Mouse (Mus musculus): ENCODE results near the gene Tecpr2. TPM values are rescaled to one million over a fixed set of nuclear protein-coding genes. Genes with fewer than 3 reads are reported as not detected.

Tecpr2 gene
- polyA plus RNA-seq, 1 experiment from 2014 or later: 2.3 TPM

GRCm38 (mm10) chr12:111008500-111009490 lies 119.7 kb downstream of the Tecpr2 start:
- no peak; the same call in 1 of the 2 replicates for ATAC-seq (ENCODE audit: insufficient number of reproducible peaks, insufficient read depth, low FRiP score, low read depth)
- Histone ChIP-seq H3K27me3 (ENCODE audit: control insufficient read depth, insufficient read depth, low read length) (no peaks in the 10 kb centered on the region), H3K27ac (replicated peaks in 1 of 2; ENCODE audit: control insufficient read depth in 1 of 2, insufficient read depth in 1 of 2, low read depth in 2 of 2, low read length in 2 of 2) (peak overlapping the region; percentile 25 to 69), H3K4me1 (ENCODE audit: control insufficient read depth in 2 of 2, insufficient read depth in 2 of 2, low read length in 2 of 2) (peaks cover 41 to 54% of the 10 kb centered on the region in 2 experiments), H3K4me3 (ENCODE audit: control insufficient read depth in 1 of 2, insufficient read depth in 1 of 2, low read depth in 1 of 2, low read length in 2 of 2) (no peak overlapping the region), H3K9ac (ENCODE audit: low read length) (peak overlapping the region; percentile 30; the same call in 1 of the 2 replicates), H3K36me3 (ENCODE audit: control insufficient read depth, insufficient read depth, low read length) (no peaks in the 10 kb centered on the region), H3K9me3 (ENCODE audit: control insufficient read depth, low read length) (0 out of 2 replicates have a peak, but pooled peaks cover 5% of the 10 kb centered on the region), H3K4me2 (ENCODE audit: low read length) (peak overlapping the region; percentile 9; the same call in 1 of the 2 replicates)
- WGBS: 27% methylated on average over 11 of the region's 11 CpGs

GRCm38 (mm10) chr12:111009615-111010257 lies 120.7 kb downstream of the Tecpr2 start:
- H3K9ac ChIP-seq (ENCODE audit: low read length): no peak overlapping the region
- peaks cover 41 to 54% of the 10 kb centered on the region in 2 experiments for H3K4me1 ChIP-seq (ENCODE audit: control insufficient read depth in 2 of 2, insufficient read depth in 2 of 2, low read length in 2 of 2)
- 14% methylated on average over 6 of the region's 6 CpGs for WGBS
- 0 out of 2 replicates have a peak, but pooled peaks cover 5% of the 10 kb centered on the region for H3K9me3 ChIP-seq (ENCODE audit: control insufficient read depth, low read length)
- no peak overlapping the region for H3K4me3 ChIP-seq (ENCODE audit: control insufficient read depth in 1 of 2, insufficient read depth in 1 of 2, low read depth in 1 of 2, low read length in 2 of 2)
- no peak overlapping the region for H3K4me2 ChIP-seq (ENCODE audit: low read length)
- H3K27me3 ChIP-seq (ENCODE audit: control insufficient read depth, insufficient read depth, low read length): no peaks in the 10 kb centered on the region
- peak overlapping the region; percentile 25 to 69 for H3K27ac ChIP-seq (replicated peaks in 1 of 2; ENCODE audit: control insufficient read depth in 1 of 2, insufficient read depth in 1 of 2, low read depth in 2 of 2, low read length in 2 of 2)
- H3K36me3 ChIP-seq (ENCODE audit: control insufficient read depth, insufficient read depth, low read length): no peaks in the 10 kb centered on the region
- ATAC-seq (ENCODE audit: insufficient number of reproducible peaks, insufficient read depth, low FRiP score, low read depth): no peak

DNA sequence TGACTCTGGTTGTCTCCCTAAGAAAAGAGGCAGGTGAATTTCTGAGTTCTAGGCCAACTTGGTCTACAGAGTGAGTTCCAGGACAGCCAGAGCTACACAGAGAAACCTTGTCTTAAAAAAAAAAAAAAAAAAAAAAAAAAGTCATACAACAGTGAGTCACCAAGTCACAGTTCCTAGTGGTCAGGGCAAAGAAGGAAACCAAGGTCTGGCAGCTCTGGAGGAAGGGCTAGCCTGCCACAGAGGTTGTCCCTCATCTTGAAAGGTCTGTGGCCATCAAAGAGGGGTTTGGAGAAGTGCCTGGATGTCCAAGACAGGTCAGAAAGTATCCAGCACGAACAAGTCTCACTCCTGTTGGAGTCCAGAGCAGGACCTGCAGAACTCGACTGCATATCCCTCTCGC lies 127.7 kb downstream of the Tecpr2 start:
- Histone ChIP-seq H3K4me1 (ENCODE audit: control insufficient read depth in 2 of 2, insufficient read depth in 2 of 2, low read length in 2 of 2) (peaks cover 2 to 8% of the 10 kb centered on the region in 2 experiments; a peak in 1 of 4 replicates), H3K27ac (replicated peaks in 1 of 2; ENCODE audit: control insufficient read depth in 1 of 2, insufficient read depth in 1 of 2, low read depth in 2 of 2, low read length in 2 of 2) (no peak overlapping the region), H3K36me3 (ENCODE audit: control insufficient read depth, insufficient read depth, low read length) (no peaks in the 10 kb centered on the region), H3K9ac (ENCODE audit: low read length) (no peak overlapping the region), H3K4me3 (ENCODE audit: control insufficient read depth in 1 of 2, insufficient read depth in 1 of 2, low read depth in 1 of 2, low read length in 2 of 2) (no peak overlapping the region), H3K27me3 (ENCODE audit: control insufficient read depth, insufficient read depth, low read length) (no peaks in the 10 kb centered on the region), H3K9me3 (ENCODE audit: control insufficient read depth, low read length) (0 out of 2 replicates have a peak, but pooled peaks cover 5% of the 10 kb centered on the region), H3K4me2 (ENCODE audit: low read length) (no peak overlapping the region)
- 80% methylated on average over 3 of the region's 3 CpGs for WGBS
- no peak for ATAC-seq (ENCODE audit: insufficient number of reproducible peaks, insufficient read depth, low FRiP score, low read depth)

- no peaks in the 10 kb centered on the region for H3K27me3 ChIP-seq (ENCODE audit: control insufficient read depth, insufficient read depth, low read length)
- 90% methylated on average over 11 of the region's 11 CpGs for WGBS
- no peak overlapping the region for H3K4me3 ChIP-seq (ENCODE audit: control insufficient read depth in 1 of 2, insufficient read depth in 1 of 2, low read depth in 1 of 2, low read length in 2 of 2)
- no peak overlapping the region for H3K9ac ChIP-seq (ENCODE audit: low read length)
- no peak for ATAC-seq (ENCODE audit: insufficient number of reproducible peaks, insufficient read depth, low FRiP score, low read depth)
- H3K36me3 ChIP-seq (ENCODE audit: control insufficient read depth, insufficient read depth, low read length): no peaks in the 10 kb centered on the region
- no peak overlapping the region for H3K27ac ChIP-seq (replicated peaks in 1 of 2; ENCODE audit: control insufficient read depth in 1 of 2, insufficient read depth in 1 of 2, low read depth in 2 of 2, low read length in 2 of 2)
- peaks cover 2 to 8% of the 10 kb centered on the region in 2 experiments; a peak in 1 of 4 replicates for H3K4me1 ChIP-seq (ENCODE audit: control insufficient read depth in 2 of 2, insufficient read depth in 2 of 2, low read length in 2 of 2)
- H3K4me2 ChIP-seq (ENCODE audit: low read length): no peak overlapping the region
- no peaks in the 10 kb centered on the region for H3K9me3 ChIP-seq (ENCODE audit: control insufficient read depth, low read length)
Observed at GRCm38 (mm10) chr12:111018068-111018467, 129.0 kb downstream of the Tecpr2 start.

- Histone ChIP-seq H3K4me2 (ENCODE audit: low read length) (no peak overlapping the region), H3K4me1 (ENCODE audit: control insufficient read depth in 2 of 2, insufficient read depth in 2 of 2, low read length in 2 of 2) (peaks cover 2 to 8% of the 10 kb centered on the region in 2 experiments; a peak in 1 of 4 replicates), H3K9ac (ENCODE audit: low read length) (no peak overlapping the region), H3K27me3 (ENCODE audit: control insufficient read depth, insufficient read depth, low read length) (no peaks in the 10 kb centered on the region), H3K9me3 (ENCODE audit: control insufficient read depth, low read length) (no peaks in the 10 kb centered on the region), H3K4me3 (ENCODE audit: control insufficient read depth in 1 of 2, insufficient read depth in 1 of 2, low read depth in 1 of 2, low read length in 2 of 2) (no peak overlapping the region), H3K36me3 (ENCODE audit: control insufficient read depth, insufficient read depth, low read length) (no peaks in the 10 kb centered on the region), H3K27ac (replicated peaks in 1 of 2; ENCODE audit: control insufficient read depth in 1 of 2, insufficient read depth in 1 of 2, low read depth in 2 of 2, low read length in 2 of 2) (no peak overlapping the region)
- ATAC-seq (ENCODE audit: insufficient number of reproducible peaks, insufficient read depth, low FRiP score, low read depth): no peak
- WGBS: 89% methylated on average over 2 of the region's 2 CpGs
Observed at GRCm38 (mm10) chr12:111019086-111019485, 130.0 kb downstream of the Tecpr2 start.

DNA sequence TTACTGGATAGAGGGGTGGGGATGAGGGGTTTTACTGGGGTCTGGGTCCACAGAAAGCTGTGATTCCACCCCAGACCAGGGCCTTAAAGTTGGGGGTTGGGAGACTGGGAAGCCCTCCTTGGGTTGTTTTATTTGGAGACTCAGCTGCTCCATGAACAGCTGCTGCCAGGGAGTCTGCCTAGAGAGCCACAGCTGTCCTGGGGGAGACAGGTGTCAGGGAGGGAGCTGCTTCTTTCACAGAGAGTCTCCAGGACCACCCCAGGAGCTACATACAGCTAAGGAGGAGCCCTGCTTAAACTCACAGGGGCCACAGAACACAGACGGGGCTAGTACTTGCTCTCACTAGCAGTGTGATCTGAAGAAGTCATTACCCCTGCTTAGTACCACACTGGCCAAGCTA lies 132.1 kb downstream of the Tecpr2 start:
- Histone ChIP-seq H3K4me1 (ENCODE audit: control insufficient read depth in 2 of 2, insufficient read depth in 2 of 2, low read length in 2 of 2) (no peaks in the 10 kb centered on the region), H3K4me2 (ENCODE audit: low read length) (no peak overlapping the region), H3K9ac (ENCODE audit: low read length) (no peak overlapping the region), H3K27me3 (ENCODE audit: control insufficient read depth, insufficient read depth, low read length) (no peaks in the 10 kb centered on the region), H3K4me3 (ENCODE audit: control insufficient read depth in 1 of 2, insufficient read depth in 1 of 2, low read depth in 1 of 2, low read length in 2 of 2) (no peak overlapping the region), H3K9me3 (ENCODE audit: control insufficient read depth, low read length) (no peaks in the 10 kb centered on the region), H3K27ac (replicated peaks in 1 of 2; ENCODE audit: control insufficient read depth in 1 of 2, insufficient read depth in 1 of 2, low read depth in 2 of 2, low read length in 2 of 2) (no peak overlapping the region), H3K36me3 (ENCODE audit: control insufficient read depth, insufficient read depth, low read length) (no peaks in the 10 kb centered on the region)
- ATAC-seq (ENCODE audit: insufficient number of reproducible peaks, insufficient read depth, low FRiP score, low read depth): no peak
- 35% methylated on average over 1 of the region's 1 CpGs for WGBS

GRCm38 (mm10) chr12:111021577-111021976 lies 132.5 kb downstream of the Tecpr2 start:
- no peaks in the 10 kb centered on the region for H3K27me3 ChIP-seq (ENCODE audit: control insufficient read depth, insufficient read depth, low read length)
- H3K27ac ChIP-seq (replicated peaks in 1 of 2; ENCODE audit: control insufficient read depth in 1 of 2, insufficient read depth in 1 of 2, low read depth in 2 of 2, low read length in 2 of 2): no peak overlapping the region
- no peak overlapping the region for H3K9ac ChIP-seq (ENCODE audit: low read length)
- H3K4me3 ChIP-seq (ENCODE audit: control insufficient read depth in 1 of 2, insufficient read depth in 1 of 2, low read depth in 1 of 2, low read length in 2 of 2): no peak overlapping the region
- no peak for ATAC-seq (ENCODE audit: insufficient number of reproducible peaks, insufficient read depth, low FRiP score, low read depth)
- 44% methylated on average over 3 of the region's 3 CpGs for WGBS
- H3K4me2 ChIP-seq (ENCODE audit: low read length): no peak overlapping the region
- no peaks in the 10 kb centered on the region for H3K4me1 ChIP-seq (ENCODE audit: control insufficient read depth in 2 of 2, insufficient read depth in 2 of 2, low read length in 2 of 2)
- H3K9me3 ChIP-seq (ENCODE audit: control insufficient read depth, low read length): no peaks in the 10 kb centered on the region
- H3K36me3 ChIP-seq (ENCODE audit: control insufficient read depth, insufficient read depth, low read length): no peaks in the 10 kb centered on the region
